Mouse (Mus musculus): ENCODE measurements around the gene Larp1b. TPM values are rescaled to one million over a fixed set of nuclear protein-coding genes. Genes with fewer than 3 reads are reported as not detected.
A peak's percentile ranks its signal among the peaks of the same experiment; 100 is the strongest.
"Not testable (repeated sequence)": the region's sequence is repeated elsewhere in the genome, so short reads cannot be mapped to it uniquely, and the experiment has no call there.

Larp1b gene
- total RNA-seq (2021), result 10 to 100 TPM; 21.8 to 22.3 TPM
- long read RNA-seq, transcript Larp1b-202 (10 exons, 2,497 nt), result major isoform, 8 of 11 reads
- long read RNA-seq, partial matches to known transcripts, result 1 of 11 reads
- long read RNA-seq, other reads (novel, unspliced or antisense), result 2 of 11 reads

GRCm38 (mm10) chr3:40949170-40949902 is at the start of gene Larp1b:
Gene Larp1b (plus strand): TSS chr3:40949828.
- peak; percentile 98 to 99 for DNase-seq (ENCODE audit: low spot score in 2 of 2)

- DNase-seq (ENCODE audit: low spot score in 2 of 2), result not testable (repeated sequence)
Measured at GRCm38 (mm10) chr3:40902443-40902842, 47.2 kb upstream of the Larp1b start, which contains the start of gene 1700034I23Rik. Gene 1700034I23Rik (minus strand): TSS chr3:40902543.

GRCm38 (mm10) chr3:40938189-40938588 is 11.4 kb upstream of the Larp1b start:
- DNase-seq (ENCODE audit: low spot score in 2 of 2), result no peak

GRCm38 (mm10) chr3:40938592-40938991 is 11.0 kb upstream of the Larp1b start:
- no peak for DNase-seq (ENCODE audit: low spot score in 2 of 2)

- DNase-seq (ENCODE audit: low spot score in 2 of 2), result no peak
Measured at GRCm38 (mm10) chr3:40939019-40939418, 10.6 kb upstream of the Larp1b start.

- peak; percentile 43 to 64 for DNase-seq (ENCODE audit: low spot score in 2 of 2)
Measured at GRCm38 (mm10) chr3:40949903-40950600, 424 bp downstream of the Larp1b start.

- DNase-seq (ENCODE audit: low spot score in 2 of 2), result peak in 1 of 2 experiments; percentile 32
Measured at GRCm38 (mm10) chr3:40950601-40951201, 1.1 kb downstream of the Larp1b start.

GRCm38 (mm10) chr3:40951365-40951764 is 1.7 kb downstream of the Larp1b start:
- no peak for DNase-seq (ENCODE audit: low spot score in 2 of 2)

- DNase-seq (ENCODE audit: low spot score in 2 of 2), result no peak
Measured at GRCm38 (mm10) chr3:40952606-40953005, 3.0 kb downstream of the Larp1b start.

- no peak for DNase-seq (ENCODE audit: low spot score in 2 of 2)
Measured at GRCm38 (mm10) chr3:40954792-40955191, 5.2 kb downstream of the Larp1b start.

GRCm38 (mm10) chr3:40958831-40959230 is 9.2 kb downstream of the Larp1b start:
- no peak for DNase-seq (ENCODE audit: low spot score in 2 of 2)

- no peak for DNase-seq (ENCODE audit: low spot score in 2 of 2)
Measured at GRCm38 (mm10) chr3:40980758-40981157, 31.1 kb downstream of the Larp1b start.

- DNase-seq (ENCODE audit: low spot score in 2 of 2), result no peak
Measured at GRCm38 (mm10) chr3:40987539-40987938, 37.9 kb downstream of the Larp1b start.

- no peak for DNase-seq (ENCODE audit: low spot score in 2 of 2)
Measured at GRCm38 (mm10) chr3:40988722-40989121, 39.1 kb downstream of the Larp1b start.

GRCm38 (mm10) chr3:40991541-40991940 is 41.9 kb downstream of the Larp1b start:
- no peak for DNase-seq (ENCODE audit: low spot score in 2 of 2)

- DNase-seq (ENCODE audit: low spot score in 2 of 2), result no peak
Measured at GRCm38 (mm10) chr3:40995161-40995560, 45.5 kb downstream of the Larp1b start.

- DNase-seq (ENCODE audit: low spot score in 2 of 2), result no peak
Measured at GRCm38 (mm10) chr3:41009315-41009714, 59.7 kb downstream of the Larp1b start.

GRCm38 (mm10) chr3:41009990-41010389 is 60.4 kb downstream of the Larp1b start:
- DNase-seq (ENCODE audit: low spot score in 2 of 2), result peak; percentile 12 to 18

GRCm38 (mm10) chr3:41010701-41011100 is 61.1 kb downstream of the Larp1b start:
- DNase-seq (ENCODE audit: low spot score in 2 of 2), result no peak

- DNase-seq (ENCODE audit: low spot score in 2 of 2), result no peak
Measured at GRCm38 (mm10) chr3:41012451-41012850, 62.8 kb downstream of the Larp1b start.

GRCm38 (mm10) chr3:41014946-41015345 is 65.3 kb downstream of the Larp1b start:
- no peak for DNase-seq (ENCODE audit: low spot score in 2 of 2)

Data from layer of hippocampus, postnatal 10 days (tissue).